Mouse (Mus musculus): ENCODE data around the gene Tcf23. TPM values are rescaled to one million over a fixed set of nuclear protein-coding genes. Genes with fewer than 3 reads are reported as not detected.

Tcf23 gene
- polyA plus RNA-seq, 1 experiment, result 0.34 TPM

GRCm38 (mm10) chr5:30931378-30931777 is 37.1 kb upstream of the Tcf23 start:
- WGBS, result 64% methylated on average over 4 of the region's 4 CpGs
- no peaks in the 10 kb centered on the region for H3K4me1 ChIP-seq (ENCODE audit: control insufficient read depth, insufficient read depth, insufficient read length)
- no peak for TF ChIP-seq CTCF (IDR thresholded peaks at IDR 0.05; ENCODE audit: extremely low read depth, insufficient read depth, insufficient read length, insufficient replicate concordance)
- H3K27ac ChIP-seq (ENCODE audit: insufficient read depth, low read length), result no peak overlapping the region
- H3K4me3 ChIP-seq (ENCODE audit: extremely low read depth, insufficient read depth, insufficient read length), result no peak overlapping the region
- H3K27me3 ChIP-seq (ENCODE audit: control insufficient read depth, insufficient read depth, low read length), result no peaks in the 10 kb centered on the region
- H3K36me3 ChIP-seq (ENCODE audit: control insufficient read depth, insufficient read depth, low read length), result no peaks in the 10 kb centered on the region
- no peak for DNase-seq (ENCODE audit: low read depth in 1 of 2, low spot score in 2 of 2)

DNA sequence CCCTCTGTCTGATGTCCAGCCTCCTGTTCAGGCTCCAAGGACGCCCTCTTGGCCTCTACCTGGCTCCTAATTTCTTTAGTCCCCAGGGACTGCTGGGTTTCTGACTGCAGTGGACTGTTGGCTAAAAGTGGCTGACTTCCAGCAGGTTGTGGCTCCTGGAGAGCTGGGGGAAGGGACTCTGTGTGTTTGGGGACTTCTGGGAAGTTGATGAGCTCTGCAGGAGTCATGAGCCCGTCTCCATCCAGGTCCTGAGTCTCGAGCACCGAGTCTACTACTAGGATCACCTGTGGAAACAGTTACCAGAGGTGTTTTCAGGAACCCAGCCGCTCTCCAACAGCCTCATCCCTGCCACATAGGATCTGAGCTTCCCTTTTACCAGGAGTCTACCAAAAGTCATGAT is 34.8 kb upstream of the Tcf23 start:
- Histone ChIP-seq H3K4me1 (ENCODE audit: control insufficient read depth, insufficient read depth, insufficient read length) (no peaks in the 10 kb centered on the region), H3K27me3 (ENCODE audit: control insufficient read depth, insufficient read depth, low read length) (no peaks in the 10 kb centered on the region), H3K27ac (ENCODE audit: insufficient read depth, low read length) (no peak overlapping the region), H3K4me3 (ENCODE audit: extremely low read depth, insufficient read depth, insufficient read length) (no peak overlapping the region), H3K36me3 (ENCODE audit: control insufficient read depth, insufficient read depth, low read length) (no peaks in the 10 kb centered on the region)
- DNase-seq (ENCODE audit: low read depth in 1 of 2, low spot score in 2 of 2), result no peak
- TF ChIP-seq CTCF (IDR thresholded peaks at IDR 0.05; ENCODE audit: extremely low read depth, insufficient read depth, insufficient read length, insufficient replicate concordance) (no peak), POLR2A (IDR thresholded peaks at IDR 0.05; ENCODE audit: low read depth, low read length) (no peak)
- 80% methylated on average over 5 of the region's 5 CpGs for WGBS

GRCm38 (mm10) chr5:30934725-30935461 is 33.6 kb upstream of the Tcf23 start:
- TF ChIP-seq POLR2A (IDR thresholded peaks at IDR 0.05; ENCODE audit: low read depth, low read length) (no peak), CTCF (IDR thresholded peaks at IDR 0.05; ENCODE audit: extremely low read depth, insufficient read depth, insufficient read length, insufficient replicate concordance) (no peak)
- Histone ChIP-seq H3K27me3 (ENCODE audit: control insufficient read depth, insufficient read depth, low read length) (no peaks in the 10 kb centered on the region), H3K4me3 (ENCODE audit: extremely low read depth, insufficient read depth, insufficient read length) (no peak overlapping the region), H3K27ac (ENCODE audit: insufficient read depth, low read length) (no peak overlapping the region), H3K4me1 (ENCODE audit: control insufficient read depth, insufficient read depth, insufficient read length) (no peaks in the 10 kb centered on the region), H3K36me3 (ENCODE audit: control insufficient read depth, insufficient read depth, low read length) (no peaks in the 10 kb centered on the region)
- no peak for DNase-seq (ENCODE audit: low read depth in 1 of 2, low spot score in 2 of 2)
- 91% methylated on average over 5 of the region's 5 CpGs for WGBS

GRCm38 (mm10) chr5:30943004-30943403 is 25.5 kb upstream of the Tcf23 start:
- DNase-seq (ENCODE audit: low read depth in 1 of 2, low spot score in 2 of 2), result no peak
- no peak overlapping the region for H3K27ac ChIP-seq (ENCODE audit: insufficient read depth, low read length)
- no peak overlapping the region for H3K4me3 ChIP-seq (ENCODE audit: extremely low read depth, insufficient read depth, insufficient read length)
- TF ChIP-seq CTCF (IDR thresholded peaks at IDR 0.05; ENCODE audit: extremely low read depth, insufficient read depth, insufficient read length, insufficient replicate concordance) (peak; percentile 18; the same call in 1 of the 2 replicates), POLR2A (IDR thresholded peaks at IDR 0.05; ENCODE audit: low read depth, low read length) (no peak)
- peaks cover 3% of the 10 kb centered on the region; the same call in 1 of the 2 replicates for H3K4me1 ChIP-seq (ENCODE audit: control insufficient read depth, insufficient read depth, insufficient read length)
- 91% methylated on average over 2 of the region's 2 CpGs for WGBS
- H3K27me3 ChIP-seq (ENCODE audit: control insufficient read depth, insufficient read depth, low read length), result peaks cover 6% of the 10 kb centered on the region
- H3K36me3 ChIP-seq (ENCODE audit: control insufficient read depth, insufficient read depth, low read length), result no peaks in the 10 kb centered on the region

DNA sequence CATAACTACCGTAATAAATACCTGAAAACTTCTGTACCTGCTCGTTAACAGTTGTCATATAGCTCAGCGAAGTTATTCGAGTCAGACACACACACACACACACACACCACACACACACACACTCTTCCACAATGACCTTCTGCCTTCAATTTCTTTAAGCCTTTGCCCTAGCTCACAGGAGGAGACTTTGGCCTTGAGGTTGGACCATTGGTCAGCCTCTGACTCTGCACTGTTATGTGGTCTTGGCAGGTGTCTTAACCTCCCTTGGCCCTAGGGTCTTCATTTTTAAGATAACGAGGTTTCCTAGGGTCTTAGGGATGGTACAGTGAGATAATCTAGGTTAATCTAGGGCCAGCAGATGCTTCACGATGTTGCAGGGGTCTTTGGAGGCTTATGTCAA is 24.1 kb upstream of the Tcf23 start:
- Histone ChIP-seq H3K36me3 (ENCODE audit: control insufficient read depth, insufficient read depth, low read length) (no peaks in the 10 kb centered on the region), H3K27ac (ENCODE audit: insufficient read depth, low read length) (no peak overlapping the region), H3K4me1 (ENCODE audit: control insufficient read depth, insufficient read depth, insufficient read length) (peaks cover 3% of the 10 kb centered on the region; the same call in 1 of the 2 replicates), H3K4me3 (ENCODE audit: extremely low read depth, insufficient read depth, insufficient read length) (no peak overlapping the region), H3K27me3 (ENCODE audit: control insufficient read depth, insufficient read depth, low read length) (peaks cover 6% of the 10 kb centered on the region)
- 91% methylated on average over 6 of the region's 6 CpGs for WGBS
- no peak for DNase-seq (ENCODE audit: low read depth in 1 of 2, low spot score in 2 of 2)
- TF ChIP-seq POLR2A (IDR thresholded peaks at IDR 0.05; ENCODE audit: low read depth, low read length), result no peak
- TF ChIP-seq CTCF (IDR thresholded peaks at IDR 0.05; ENCODE audit: extremely low read depth, insufficient read depth, insufficient read length, insufficient replicate concordance), result no peak

- H3K27me3 ChIP-seq (ENCODE audit: control insufficient read depth, insufficient read depth, low read length), result peaks cover 6% of the 10 kb centered on the region
- no peaks in the 10 kb centered on the region for H3K36me3 ChIP-seq (ENCODE audit: control insufficient read depth, insufficient read depth, low read length)
- no peak within 1 kb of the TSS for H3K4me3 ChIP-seq (ENCODE audit: extremely low read depth, insufficient read depth, insufficient read length)
- peaks cover 6% of the 10 kb centered on the region for H3K4me1 ChIP-seq (ENCODE audit: control insufficient read depth, insufficient read depth, insufficient read length)
- no peak for DNase-seq (ENCODE audit: low read depth in 1 of 2, low spot score in 2 of 2)
- TF ChIP-seq POLR2A (IDR thresholded peaks at IDR 0.05; ENCODE audit: low read depth, low read length) (no peak), CTCF (IDR thresholded peaks at IDR 0.05; ENCODE audit: extremely low read depth, insufficient read depth, insufficient read length, insufficient replicate concordance) (no peak)
- H3K27ac ChIP-seq (ENCODE audit: insufficient read depth, low read length), result no peak within 1 kb of the TSS
- WGBS, result 13% methylated on average over 44 of the region's 44 CpGs
Measured at GRCm38 (mm10) chr5:30944956-30945781, 23.3 kb upstream of the Tcf23 start, which contains the start of gene Cgref1. TSS of gene Cgref1 (minus strand) at chr5:30945591.
